Mouse (Mus musculus) E14TG2a.4 (cell line): ENCODE data around the gene Mmd.

Experiments used
- CTCF ChIP-seq: conservative IDR thresholded peaks from 2 replicates; pipeline ENCODE4 v1.5.1; 2014; ENCODE audit warnings: low read length
- POU5F1 ChIP-seq: IDR thresholded peaks from 2 replicates; pipeline ENCODE4 v1.6.1; 2014; ENCODE audit warnings: low read length, borderline replicate concordance

- TF ChIP-seq CTCF (no peak), POU5F1 (no peak)
These were observed 11.6 kb upstream of the Mmd start for GRCm38 (mm10) chr11:90237616-90238015.
